Mouse (Mus musculus) heart, embryonic 15.5 days (tissue): ENCODE results near the gene Mrpl45. TPM values are rescaled to one million over a fixed set of nuclear protein-coding genes. Genes with fewer than 3 reads are reported as not detected.
"Not testable (repeated sequence)": the region's sequence is repeated elsewhere in the genome, so short reads cannot be mapped to it uniquely, and the experiment has no call there.

Experiments used
- ATAC-seq: fragments of 200-750 bp; cut with Nextera tagmentation; replicated peaks from 2 replicates; pipeline ENCODE4 v1.8.0; 2017; ENCODE audit warnings: low read depth, moderate TSS enrichment; ENCODE audit not compliant: insufficient number of reproducible peaks, insufficient read depth, low FRiP score
- H3K27ac ChIP-seq: fragments of 300-500 bp; sonication (generic); 2 replicates; pipeline ENCODE4 v1.5.1; 2015; ENCODE audit warnings: mild to moderate bottlenecking, inconsistent platforms
- H3K27me3 ChIP-seq: fragments of 300-500 bp; sonication (generic); 2 replicates; pipeline ENCODE4 v1.6.1; 2015; ENCODE audit warnings: inconsistent platforms
- H3K36me3 ChIP-seq: fragments of 300-500 bp; sonication (generic); 2 replicates; pipeline ENCODE4 v1.6.1; 2015; ENCODE audit warnings: mild to moderate bottlenecking, inconsistent platforms
- H3K4me1 ChIP-seq: fragments of 300-500 bp; sonication (generic); replicated peaks from 2 replicates; pipeline ENCODE4 v1.6.1; 2015; ENCODE audit warnings: inconsistent platforms
- H3K4me2 ChIP-seq: fragments of 300-500 bp; sonication (generic); 2 replicates; pipeline ENCODE4 v1.6.1; 2015; ENCODE audit warnings: inconsistent platforms, mild to moderate bottlenecking, moderate library complexity
- H3K4me3 ChIP-seq: fragments of 300-500 bp; sonication (generic); 2 replicates; pipeline ENCODE4 v1.5.1; 2015; ENCODE audit warnings: mild to moderate bottlenecking, inconsistent platforms
- H3K9ac ChIP-seq: fragments of 300-500 bp; sonication (generic); 2 replicates; pipeline ENCODE4 v1.6.1; 2015; ENCODE audit warnings: mild to moderate bottlenecking, inconsistent platforms
- H3K9me3 ChIP-seq: fragments of 300-500 bp; sonication (generic); replicated peaks from 2 replicates; pipeline ENCODE4 v1.6.1; 2016; ENCODE audit warnings: inconsistent platforms
- WGBS: fragments of 180-500 bp; shearing (Covaris S2); methylation state at CpG from one replicate; pipeline ENCODE4 v1.1.7; 2015; ENCODE audit warnings: mixed read lengths; 5-methylcytosine and 5-hydroxymethylcytosine counted together
- polyA plus RNA-seq: library from polyadenylated mRNA; unstranded; fragments of >200 nt; fragmentation: Nextera tagmentation; extraction: Ambion mirVana; gene quantifications from 2 replicates; pipeline ENCODE4 v1.2.1, GENCODE M21; 2015

The Mrpl45 gene
- polyA plus RNA-seq, 1 experiment from 2014 or later, result 54.4 TPM

DNA sequence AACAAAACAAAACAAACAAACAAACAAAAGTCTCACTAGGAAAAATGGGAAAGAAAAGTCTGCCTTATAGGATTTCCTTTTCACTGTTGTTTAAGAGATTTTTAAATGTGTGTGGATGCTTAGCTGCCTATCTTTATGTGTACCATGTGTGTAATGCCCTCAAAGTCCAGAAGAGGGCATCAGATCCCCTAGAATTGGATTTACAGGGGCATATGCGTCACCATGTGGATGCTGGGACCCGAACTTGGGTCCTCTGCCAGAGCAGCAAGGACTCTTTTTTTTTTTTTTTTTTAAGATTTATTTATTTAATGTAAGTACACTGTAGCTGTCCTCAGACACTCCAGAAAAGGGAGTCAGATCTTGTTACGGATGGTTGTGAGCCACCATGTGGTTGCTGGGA is 1.4 kb upstream of the Mrpl45 start:
- Histone ChIP-seq H3K4me3 (no peak overlapping the region), H3K9me3 (no peaks in the 10 kb centered on the region), H3K27ac (no peak overlapping the region), H3K36me3 (peaks cover 3% of the 10 kb centered on the region; the same call in 1 of the 2 replicates), H3K4me1 (peaks cover 31% of the 10 kb centered on the region), H3K27me3 (no peaks in the 10 kb centered on the region), H3K4me2 (no peak overlapping the region), H3K9ac (no peak overlapping the region)
- no peak for ATAC-seq
- WGBS, result 96% methylated on average over 3 of the region's 3 CpGs

GRCm38 (mm10) chr11:97314751-97315503 is 589 bp upstream of the Mrpl45 start:
- ATAC-seq, result no peak
- H3K4me3 ChIP-seq, result peak overlapping the region; percentile 58
- peak overlapping the region; percentile 50 for H3K9ac ChIP-seq
- peaks cover 24% of the 10 kb centered on the region for H3K4me1 ChIP-seq
- peak overlapping the region; percentile 73 for H3K27ac ChIP-seq
- no peaks in the 10 kb centered on the region for H3K27me3 ChIP-seq
- WGBS, result 37% methylated on average over 8 of the region's 8 CpGs
- peak overlapping the region; percentile 54 for H3K4me2 ChIP-seq
- H3K9me3 ChIP-seq, result no peaks in the 10 kb centered on the region
- H3K36me3 ChIP-seq, result peaks cover 4% of the 10 kb centered on the region; the same call in 1 of the 2 replicates

- peaks cover 37% of the 10 kb centered on the region for H3K36me3 ChIP-seq
- no peak overlapping the region for H3K4me3 ChIP-seq
- peaks cover 7% of the 10 kb centered on the region for H3K4me1 ChIP-seq
- no peaks in the 10 kb centered on the region for H3K9me3 ChIP-seq
- H3K9ac ChIP-seq, result no peak overlapping the region
- no peak overlapping the region for H3K4me2 ChIP-seq
- no peaks in the 10 kb centered on the region for H3K27me3 ChIP-seq
- WGBS, result 90% methylated on average over 8 of the region's 8 CpGs
- no peak overlapping the region for H3K27ac ChIP-seq
- ATAC-seq, result no peak
Measured at GRCm38 (mm10) chr11:97321197-97321596, 5.7 kb downstream of the Mrpl45 start.

DNA sequence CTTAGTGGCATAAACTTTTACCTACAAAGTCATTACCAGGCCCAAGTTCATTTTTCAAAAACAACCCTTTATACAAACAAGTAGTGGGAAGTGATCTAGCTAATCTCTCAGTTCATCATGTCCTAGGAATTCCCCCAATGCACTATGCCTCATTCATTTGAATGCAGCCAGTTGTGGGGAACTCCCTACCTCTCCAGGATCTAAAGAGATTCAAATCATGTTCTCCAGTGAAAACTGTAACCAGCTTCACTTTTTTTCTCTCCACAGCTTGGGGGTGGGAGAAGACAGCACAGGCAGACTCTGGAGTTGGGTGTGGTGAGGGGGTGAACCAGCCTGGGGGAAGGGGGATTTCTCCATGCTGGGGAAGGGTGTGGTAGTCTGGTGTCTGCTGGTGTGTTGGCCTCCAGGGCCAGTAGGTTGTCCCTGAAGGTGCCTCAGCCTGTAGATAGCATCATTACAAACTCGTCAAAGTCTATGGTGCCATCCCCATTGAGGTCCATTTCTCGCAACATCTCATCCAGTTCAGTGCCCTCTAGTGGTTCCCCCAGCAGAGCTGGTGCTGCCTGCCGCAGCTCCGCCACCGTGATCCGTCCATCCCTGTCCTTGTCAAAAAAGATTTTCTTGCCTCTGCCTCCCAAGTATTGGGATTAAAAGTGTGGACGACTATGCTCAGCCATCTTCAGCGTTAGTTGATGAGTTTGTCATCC is 6.5 kb downstream of the Mrpl45 start:
- not testable (repeated sequence) for H3K27me3 ChIP-seq, H3K4me1 ChIP-seq, ATAC-seq, H3K4me2 ChIP-seq, H3K27ac ChIP-seq, H3K4me3 ChIP-seq, H3K9ac ChIP-seq, H3K9me3 ChIP-seq
- 78% methylated on average over 8 of the region's 8 CpGs for WGBS
- H3K36me3 ChIP-seq, result peaks cover 45% of the 10 kb centered on the region

- Histone ChIP-seq H3K4me2 (no peak overlapping the region), H3K9ac (no peak overlapping the region), H3K36me3 (peaks cover 70% of the 10 kb centered on the region), H3K27me3 (no peaks in the 10 kb centered on the region), H3K9me3 (no peaks in the 10 kb centered on the region), H3K27ac (no peak overlapping the region), H3K4me1 (no peaks in the 10 kb centered on the region), H3K4me3 (no peak overlapping the region)
- ATAC-seq, result no peak
- 62% methylated on average over 1 of the region's 1 CpGs for WGBS
Measured at GRCm38 (mm10) chr11:97325224-97325623, 9.7 kb downstream of the Mrpl45 start.

- H3K4me2 ChIP-seq, result no peak overlapping the region
- H3K9me3 ChIP-seq, result no peaks in the 10 kb centered on the region
- H3K36me3 ChIP-seq, result peaks cover 68% of the 10 kb centered on the region
- H3K27me3 ChIP-seq, result no peaks in the 10 kb centered on the region
- ATAC-seq, result no peak
- no peak overlapping the region for H3K27ac ChIP-seq
- WGBS, result 23% methylated on average over 9 of the region's 9 CpGs
- H3K9ac ChIP-seq, result no peak overlapping the region
- H3K4me1 ChIP-seq, result no peaks in the 10 kb centered on the region
- no peak overlapping the region for H3K4me3 ChIP-seq
Measured at GRCm38 (mm10) chr11:97328148-97328547, 12.6 kb downstream of the Mrpl45 start.

DNA sequence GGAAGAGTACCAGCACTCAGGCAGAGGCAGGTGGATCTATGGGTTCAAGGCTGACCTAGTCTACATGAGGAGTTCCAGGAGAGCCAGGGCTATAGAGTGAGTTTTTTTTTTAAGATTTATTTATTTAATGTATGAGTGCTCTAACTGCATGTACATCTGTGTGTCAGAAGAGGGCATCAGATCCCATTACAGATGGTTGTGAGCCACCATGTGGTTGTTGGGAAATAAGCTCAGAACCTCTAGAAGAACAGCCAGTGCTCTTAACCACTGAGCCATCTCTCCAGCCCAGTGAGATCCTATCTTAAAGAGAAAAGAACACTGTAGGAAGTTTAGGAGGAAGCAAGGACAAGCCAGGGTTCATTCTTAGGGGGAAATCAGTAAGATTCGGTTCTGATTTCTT is 14.8 kb downstream of the Mrpl45 start:
- Histone ChIP-seq H3K4me3 (no peak overlapping the region), H3K27ac (no peak overlapping the region), H3K9me3 (no peaks in the 10 kb centered on the region), H3K27me3 (peaks cover 7% of the 10 kb centered on the region; the same call in 1 of the 2 replicates), H3K4me2 (no peak overlapping the region), H3K36me3 (peaks cover 49% of the 10 kb centered on the region), H3K9ac (no peak overlapping the region), H3K4me1 (no peaks in the 10 kb centered on the region)
- no peak for ATAC-seq
- 93% methylated on average over 1 of the region's 1 CpGs for WGBS

GRCm38 (mm10) chr11:97331231-97332190 is 16.0 kb downstream of the Mrpl45 start:
- no peak for ATAC-seq
- no peaks in the 10 kb centered on the region for H3K9me3 ChIP-seq
- H3K4me1 ChIP-seq, result 0 out of 2 replicates have a peak, but pooled peaks cover 3% of the 10 kb centered on the region
- H3K36me3 ChIP-seq, result peaks cover 37% of the 10 kb centered on the region
- no peak overlapping the region for H3K27ac ChIP-seq
- no peak overlapping the region for H3K9ac ChIP-seq
- no peak overlapping the region for H3K4me2 ChIP-seq
- H3K4me3 ChIP-seq, result no peak overlapping the region
- peaks cover 18% of the 10 kb centered on the region for H3K27me3 ChIP-seq
- WGBS, result 83% methylated on average over 12 of the region's 12 CpGs

- ATAC-seq, result no peak
- peaks cover 31% of the 10 kb centered on the region for H3K27me3 ChIP-seq
Measured at GRCm38 (mm10) chr11:97333044-97333443, 17.5 kb downstream of the Mrpl45 start.

GRCm38 (mm10) chr11:97333896-97334295 is 18.4 kb downstream of the Mrpl45 start:
- Histone ChIP-seq H3K4me2 (no peak overlapping the region), H3K27me3 (peaks cover 31% of the 10 kb centered on the region), H3K4me1 (peaks cover 15% of the 10 kb centered on the region), H3K9ac (no peak overlapping the region), H3K36me3 (peaks cover 16% of the 10 kb centered on the region), H3K9me3 (no peaks in the 10 kb centered on the region), H3K27ac (no peak overlapping the region), H3K4me3 (no peak overlapping the region)
- ATAC-seq, result no peak
- 68% methylated on average over 1 of the region's 1 CpGs for WGBS

More at GRCm38 (mm10) chr11:97333044-97333443, 17.5 kb downstream of the Mrpl45 start:
- no peak overlapping the region for H3K9ac ChIP-seq
- H3K4me2 ChIP-seq, result no peak overlapping the region
- WGBS, result 55% methylated on average over 9 of the region's 9 CpGs
- H3K36me3 ChIP-seq, result peaks cover 24% of the 10 kb centered on the region
- no peak overlapping the region for H3K4me3 ChIP-seq
- no peak overlapping the region for H3K27ac ChIP-seq
- H3K4me1 ChIP-seq, result peaks cover 6% of the 10 kb centered on the region
- H3K9me3 ChIP-seq, result no peaks in the 10 kb centered on the region

DNA sequence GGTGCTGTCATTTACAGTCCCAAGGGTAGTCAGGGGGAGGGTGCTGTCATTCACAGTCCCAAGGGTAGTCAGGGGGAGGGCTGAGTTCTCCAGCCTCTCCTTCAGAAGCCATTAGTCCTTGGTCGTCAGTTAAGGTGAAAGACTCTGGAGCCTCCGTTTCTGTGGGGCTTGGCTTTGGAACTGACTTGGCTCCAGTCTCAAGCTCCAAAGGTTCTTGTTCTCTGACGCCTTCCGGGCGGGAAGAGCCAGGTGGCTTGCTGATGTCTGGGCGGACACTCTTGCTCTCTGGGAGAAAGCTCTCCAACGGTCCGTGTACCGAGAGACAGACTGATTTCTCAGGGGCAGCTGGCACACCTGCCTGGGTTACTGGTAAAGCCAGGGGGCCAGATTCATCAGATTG is 18.9 kb downstream of the Mrpl45 start:
- peaks cover 31% of the 10 kb centered on the region for H3K27me3 ChIP-seq
- H3K36me3 ChIP-seq, result peaks cover 11% of the 10 kb centered on the region
- no peak overlapping the region for H3K4me3 ChIP-seq
- no peak overlapping the region for H3K9ac ChIP-seq
- 80% methylated on average over 9 of the region's 9 CpGs for WGBS
- peaks cover 18% of the 10 kb centered on the region for H3K4me1 ChIP-seq
- no peaks in the 10 kb centered on the region for H3K9me3 ChIP-seq
- no peak overlapping the region for H3K4me2 ChIP-seq
- no peak overlapping the region for H3K27ac ChIP-seq
- ATAC-seq, result no peak
